Mouse (Mus musculus) neural tube, postnatal 0 days (tissue): Measurements from ENCODE around the gene 2810004N23Rik. TPM values are rescaled to one million over a fixed set of nuclear protein-coding genes. Genes with fewer than 3 reads are reported as not detected.

Source experiments
- polyA plus RNA-seq: library from polyadenylated mRNA; unstranded; fragments of >200 nt; fragmentation: Nextera tagmentation; extraction: Ambion mirVana; gene quantifications from 2 replicates; pipeline ENCODE4 v1.2.1, GENCODE M21; 2015

Gene 2810004N23Rik
- polyA plus RNA-seq, result 15.2 and 17.1 TPM in 2 replicates

GRCm38 (mm10) chr8:124862321-124863162, at the start of gene 2810004N23Rik, which contains the start of gene Gnpat:
Gene 2810004N23Rik, minus strand, starts transcription at chr8:124863120.
Gene Gnpat, plus strand, starts transcription at chr8:124863033.

GRCm38 (mm10) chr8:124897386-124898250, 34.7 kb upstream of the 2810004N23Rik start, which contains the start of the genes Exoc8 and Sprtn:
Gene Exoc8, minus strand, starts transcription at chr8:124897705.
Gene Sprtn, plus strand, starts transcription at chr8:124897886.

GRCm38 (mm10) chr8:124792708-124793107, 70.2 kb downstream of the 2810004N23Rik start, which contains the start of gene Trim67:
Gene Trim67, plus strand, starts transcription at chr8:124793092.

Other genes with a start within 250 kb of the 2810004N23Rik start
- 21.4 and 23.3 TPM in 2 replicates for gene 2310022B05Rik, start 199.8 kb downstream of the 2810004N23Rik start, polyA plus RNA-seq
- gene Ttc13, start 141.1 kb downstream of the 2810004N23Rik start, polyA plus RNA-seq, result 51.6 and 53.4 TPM in 2 replicates
- gene Arv1, start 141.0 kb downstream of the 2810004N23Rik start, polyA plus RNA-seq, result 31.1 and 33.1 TPM in 2 replicates
- 1.1 and 2.5 TPM in 2 replicates for gene Fam89a, start 111.3 kb downstream of the 2810004N23Rik start, polyA plus RNA-seq
- gene Trim67, start 70.0 kb downstream of the 2810004N23Rik start, polyA plus RNA-seq, result 22.3 and 26.6 TPM in 2 replicates
- 50.7 and 59.1 TPM in 2 replicates for gene Gnpat, start 87 bp downstream of the 2810004N23Rik start, polyA plus RNA-seq
- gene Exoc8, start 34.6 kb upstream of the 2810004N23Rik start, polyA plus RNA-seq, result 10.5 and 10.9 TPM in 2 replicates
- gene Sprtn, start 34.8 kb upstream of the 2810004N23Rik start, polyA plus RNA-seq, result 4.9 and 5.3 TPM in 2 replicates
- 16.3 and 16.6 TPM in 2 replicates for gene Egln1, start 86.2 kb upstream of the 2810004N23Rik start, polyA plus RNA-seq
- gene Tsnax, start 149.9 kb upstream of the 2810004N23Rik start, polyA plus RNA-seq, result 156 and 165 TPM in 2 replicates
- gene Disc1, start 191.1 kb upstream of the 2810004N23Rik start, polyA plus RNA-seq, result 2.2 and 2.6 TPM in 2 replicates